Mouse (Mus musculus): ENCODE data around the gene Phldb2. TPM values are rescaled to one million over a fixed set of nuclear protein-coding genes. Genes with fewer than 3 reads are reported as not detected.

Phldb2 gene
- polyA plus RNA-seq (2012; rRNA removed): 1.6 and 4.6 TPM in 2 replicates

DNA sequence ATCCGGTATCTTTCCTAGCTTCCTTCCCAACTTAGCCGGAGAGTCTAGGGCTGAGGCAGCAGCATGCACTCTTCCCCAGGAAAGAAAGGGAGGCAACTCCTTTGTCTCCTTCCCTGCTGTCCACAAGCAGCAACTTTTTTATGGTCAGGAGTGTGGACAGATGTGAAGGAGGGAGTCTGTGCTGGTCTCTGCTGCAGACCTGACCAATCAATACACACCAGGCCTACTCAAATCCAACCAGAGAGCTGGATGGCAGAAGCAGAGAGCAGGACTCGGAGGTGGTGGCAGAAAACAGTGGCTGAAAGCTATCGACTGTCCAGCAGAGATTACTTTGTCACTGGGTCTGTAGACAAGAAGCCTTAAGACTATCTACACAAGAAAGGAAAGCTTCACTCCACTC, at the start of gene Phldb2:
TSS of gene Phldb2 (minus strand) at position 205 of the 400 bp plus-strand sequence.
- WGBS: 43% methylated on average over 4 of the region's 4 CpGs
- no peak for DNase-seq (ENCODE audit: low read depth, low spot score)

DNA sequence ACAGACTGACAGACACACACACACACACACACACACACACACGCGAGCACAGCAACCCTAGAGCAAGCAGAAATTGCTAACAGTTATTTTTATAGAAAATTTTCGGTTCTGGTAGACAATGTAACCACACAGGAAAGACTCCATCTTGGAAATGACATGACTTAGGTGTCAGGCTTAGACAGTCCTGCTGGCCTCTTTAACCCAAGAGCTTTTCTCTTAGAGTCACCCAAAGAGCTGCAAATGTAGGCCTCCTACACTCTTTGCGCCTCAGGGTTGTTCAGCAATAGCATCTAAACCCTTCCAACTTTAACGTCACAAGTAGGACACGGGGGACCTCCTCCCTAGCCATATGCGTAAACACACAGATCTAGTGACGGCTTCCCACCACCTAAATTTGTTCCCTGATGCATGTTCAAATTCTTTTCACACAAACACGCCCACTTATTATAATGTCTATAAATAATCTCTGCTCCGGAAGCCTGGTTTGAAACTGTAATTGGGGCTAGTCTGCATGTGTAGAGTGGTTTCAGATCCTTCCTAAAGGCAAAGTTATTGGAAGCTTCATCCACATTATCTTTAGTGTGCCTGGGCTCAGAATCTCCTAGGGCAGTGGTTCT, 48.3 kb upstream of the Phldb2 start:
- WGBS: 84% methylated on average over 10 of the region's 10 CpGs
- no peak for DNase-seq (ENCODE audit: low read depth, low spot score)

DNA sequence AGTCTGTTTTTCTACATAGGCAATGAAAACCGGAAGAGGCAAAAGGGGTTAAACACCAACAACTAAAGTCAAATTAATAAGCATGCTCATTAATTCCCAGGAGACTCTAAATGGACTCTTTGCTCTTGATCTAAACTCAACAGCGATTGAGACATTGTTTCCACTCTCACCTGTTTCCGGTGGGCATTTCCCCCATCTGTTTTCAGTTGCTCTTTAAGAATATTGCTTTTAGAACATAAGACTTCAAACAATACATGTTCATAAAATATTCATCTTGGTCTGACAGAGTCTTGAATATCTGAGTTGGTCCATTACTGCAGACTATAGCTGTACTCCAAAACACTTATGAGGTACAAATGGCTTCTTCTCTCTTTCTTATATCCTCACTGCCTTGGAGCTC, 47.6 kb upstream of the Phldb2 start:
- DNase-seq (ENCODE audit: low read depth, low spot score): no peak
- WGBS: 85% methylated on average over 3 of the region's 3 CpGs

DNA sequence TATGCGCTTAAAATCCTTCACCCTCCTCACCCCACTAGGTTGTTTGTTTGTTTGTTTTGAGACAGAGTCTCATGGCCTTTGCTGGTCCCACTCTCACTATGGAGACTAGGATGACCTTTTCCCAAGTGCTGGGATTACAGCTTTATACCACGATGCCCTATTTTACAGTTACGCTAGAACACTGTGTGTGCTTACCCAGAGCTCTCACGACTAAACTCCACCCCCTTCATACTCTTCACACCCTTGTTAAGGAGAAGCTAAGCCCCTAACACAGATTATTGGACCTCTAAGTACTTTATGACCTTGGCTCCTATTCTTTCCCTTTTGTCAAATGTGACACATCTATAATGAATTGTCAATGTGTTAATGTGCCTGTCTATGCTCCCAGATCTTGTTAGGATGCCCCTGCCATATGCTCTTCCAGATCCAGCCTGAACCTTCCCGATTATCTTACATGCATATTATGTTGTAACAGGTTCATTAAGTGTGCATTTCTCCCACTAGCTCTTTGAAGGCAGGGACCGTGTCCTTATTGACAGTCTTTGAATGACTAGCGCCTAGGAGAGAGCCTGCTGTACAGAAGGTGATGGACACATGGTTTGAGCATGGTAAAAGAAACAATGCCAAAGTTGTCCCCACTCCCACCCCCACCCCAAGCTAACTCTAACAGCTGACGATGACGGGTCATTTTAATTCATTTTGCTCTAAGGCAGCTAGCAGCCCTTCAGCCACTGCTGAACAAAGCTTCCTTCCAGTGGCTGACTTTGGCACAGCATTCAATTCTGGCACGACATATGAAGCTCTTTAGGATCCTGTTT, 46.2 kb upstream of the Phldb2 start:
- 67% methylated on average over 10 of the region's 10 CpGs for WGBS
- no peak for DNase-seq (ENCODE audit: low read depth, low spot score)

GRCm38 (mm10) chr16:45998231-45998630, 44.8 kb upstream of the Phldb2 start:
- DNase-seq (ENCODE audit: low read depth, low spot score): no peak

DNA sequence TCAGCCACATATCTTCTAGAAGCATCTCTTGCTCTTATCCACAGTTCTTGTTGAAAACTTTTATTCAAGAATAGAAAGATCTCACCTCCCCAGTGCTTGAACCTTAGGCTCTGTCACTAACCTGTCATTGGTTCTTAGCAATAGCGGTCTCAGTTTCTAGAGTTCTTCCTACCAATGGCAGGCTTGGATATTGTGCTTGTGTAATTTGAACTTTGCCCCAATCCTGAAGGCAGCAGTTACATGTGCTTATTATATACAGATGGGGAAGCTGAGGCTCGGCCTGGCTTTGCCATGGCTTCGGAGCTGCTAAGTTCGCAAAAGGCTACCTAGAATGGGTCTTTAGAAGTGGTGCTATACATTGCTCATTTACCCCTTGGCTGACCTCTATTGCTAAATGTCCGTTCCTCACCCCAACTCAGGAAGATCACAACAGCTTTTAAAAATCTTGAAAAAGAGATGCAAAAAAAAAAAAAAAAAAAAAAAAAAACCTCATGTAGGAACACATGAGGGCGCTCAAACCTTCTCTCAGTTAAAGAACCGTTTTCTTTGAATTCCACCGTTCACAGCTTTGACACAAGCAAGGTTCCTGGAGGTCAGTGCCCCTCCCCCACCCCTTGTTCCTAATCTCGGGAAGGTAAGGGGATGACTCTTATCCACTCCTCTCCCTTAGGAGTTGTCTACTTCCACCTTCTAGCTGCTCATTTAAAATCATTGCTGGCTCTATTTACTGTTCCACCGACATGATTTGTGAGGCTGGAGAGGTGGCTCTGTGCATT, 37.7 kb upstream of the Phldb2 start:
- DNase-seq (ENCODE audit: low read depth, low spot score): no peak
- WGBS: 52% methylated on average over 10 of the region's 10 CpGs

More at GRCm38 (mm10) chr16:45998231-45998630, 44.8 kb upstream of the Phldb2 start:
- 81% methylated on average over 7 of the region's 7 CpGs for WGBS

DNA sequence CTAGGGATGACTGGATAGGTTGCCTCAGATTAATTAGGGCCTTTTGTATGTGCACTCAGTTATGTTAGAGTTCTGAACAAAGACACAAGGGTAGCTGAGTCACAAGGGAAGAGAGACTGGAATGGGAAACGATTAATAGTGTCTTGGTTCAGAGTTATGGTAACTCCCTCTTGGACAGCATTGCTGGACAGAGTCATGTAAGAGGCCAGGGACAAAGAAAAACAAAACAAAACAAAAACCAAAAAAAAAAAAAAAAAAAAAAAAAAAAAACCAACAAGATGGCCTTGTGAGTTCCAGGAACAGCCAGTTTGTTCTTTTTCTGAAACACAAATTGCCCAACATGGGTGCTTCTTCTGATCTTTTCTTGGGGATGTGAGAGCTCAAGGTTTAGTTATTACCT, 32.8 kb upstream of the Phldb2 start:
- 61% methylated on average over 1 of the region's 1 CpGs for WGBS
- no peak for DNase-seq (ENCODE audit: low read depth, low spot score)

DNA sequence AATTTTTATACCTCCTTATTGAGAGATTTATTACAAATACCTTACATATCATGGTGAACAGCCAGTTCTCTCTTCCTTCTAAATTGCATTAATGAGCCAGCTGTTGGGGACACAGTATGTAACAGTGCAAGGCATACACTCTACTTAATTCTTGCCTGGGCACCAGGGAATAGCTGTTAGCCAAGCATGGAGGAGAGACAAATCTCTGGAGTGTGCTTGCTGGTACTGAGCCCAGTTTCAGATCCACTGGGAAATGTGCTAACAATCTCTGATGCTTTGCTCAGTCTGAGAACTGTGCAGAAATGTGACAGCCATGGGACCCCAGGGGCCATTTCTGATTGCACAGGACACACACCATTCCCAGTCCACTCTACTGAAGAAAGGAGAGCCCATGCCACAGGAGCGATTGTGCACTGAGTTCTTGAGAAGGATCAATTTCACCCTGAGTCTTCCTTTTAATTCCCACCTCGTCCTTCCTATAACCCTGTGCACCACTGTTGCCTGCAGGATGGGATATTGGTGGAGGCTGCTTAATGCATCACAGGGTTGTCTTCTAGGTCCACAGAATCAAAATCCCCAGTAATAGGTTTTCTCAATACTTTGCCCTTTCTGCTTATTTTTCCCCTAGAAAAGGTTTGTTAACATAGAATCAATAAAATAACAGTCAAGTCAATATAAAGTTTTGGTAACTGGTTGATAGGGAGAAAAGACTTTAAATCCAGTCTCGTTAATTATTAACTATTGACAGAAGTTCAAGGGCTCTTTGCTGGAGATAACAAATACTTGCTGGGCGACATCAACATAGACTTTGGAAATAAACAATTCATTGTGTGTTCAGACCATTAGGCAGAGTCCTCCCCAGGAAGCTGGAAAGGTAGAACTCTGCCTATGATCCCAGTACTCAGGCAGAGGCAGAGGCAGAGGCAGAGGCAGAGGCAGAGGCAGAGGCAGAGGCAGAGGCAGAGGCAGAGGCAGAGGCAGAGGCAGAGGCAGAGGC, 31.5 kb upstream of the Phldb2 start:
- WGBS: 31% methylated on average over 4 of the region's 4 CpGs
- peak; percentile 36 for DNase-seq (ENCODE audit: low read depth, low spot score)

GRCm38 (mm10) chr16:45976251-45976650, 22.9 kb upstream of the Phldb2 start:
- no peak for DNase-seq (ENCODE audit: low read depth, low spot score)
- WGBS: 100% methylated on average over 1 of the region's 1 CpGs

GRCm38 (mm10) chr16:45973959-45974686, 20.7 kb upstream of the Phldb2 start:
- DNase-seq (ENCODE audit: low read depth, low spot score): no peak
- 57% methylated on average over 9 of the region's 9 CpGs for WGBS

- 88% methylated on average over 2 of the region's 2 CpGs for WGBS
- no peak for DNase-seq (ENCODE audit: low read depth, low spot score)
Measured at GRCm38 (mm10) chr16:45970187-45970586, 16.8 kb upstream of the Phldb2 start.

DNA sequence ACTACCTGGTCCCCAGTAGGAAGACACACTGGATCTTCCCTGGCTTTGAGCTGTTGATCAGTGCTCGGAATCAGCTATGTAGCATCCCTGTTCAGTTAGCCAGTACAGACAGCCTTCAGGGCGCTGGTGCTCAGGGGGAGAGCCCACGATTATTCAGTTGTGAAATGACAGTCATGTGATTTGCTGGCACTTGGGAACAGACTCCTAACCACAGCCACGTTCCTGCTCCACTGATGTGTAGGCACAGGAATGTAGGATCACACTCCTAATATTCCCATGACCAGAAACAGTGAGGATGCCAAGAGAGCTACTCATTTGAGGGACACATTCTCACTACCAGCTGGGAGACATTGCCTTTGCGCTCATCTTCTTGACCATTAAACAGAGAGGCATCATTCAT, 15.3 kb upstream of the Phldb2 start:
- 73% methylated on average over 5 of the region's 5 CpGs for WGBS
- no peak for DNase-seq (ENCODE audit: low read depth, low spot score)

DNA sequence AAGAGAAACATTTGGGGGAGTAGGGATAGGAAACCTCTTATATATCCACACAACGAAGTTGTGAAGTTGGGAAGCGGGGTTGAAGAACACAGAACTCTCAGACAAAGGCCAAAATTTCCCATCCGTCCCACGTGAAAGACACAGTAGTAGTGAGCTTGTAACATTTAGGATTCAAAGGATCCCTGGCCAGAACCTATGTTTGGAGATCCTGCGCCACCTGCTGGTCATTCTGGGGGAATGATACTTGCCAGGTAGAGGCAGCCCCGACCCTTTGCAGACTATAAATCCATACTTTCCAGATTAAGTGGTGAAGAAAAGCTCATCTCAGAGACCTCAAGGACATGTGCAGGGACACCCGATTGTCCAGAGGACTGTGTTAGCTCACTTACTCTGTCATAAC, 14.1 kb upstream of the Phldb2 start:
- peak; percentile 68 for DNase-seq (ENCODE audit: low read depth, low spot score)
- WGBS: 7% methylated on average over 7 of the region's 7 CpGs

GRCm38 (mm10) chr16:45966604-45967003, 13.2 kb upstream of the Phldb2 start:
- no peak for DNase-seq (ENCODE audit: low read depth, low spot score)
- 18% methylated on average over 5 of the region's 5 CpGs for WGBS

- DNase-seq (ENCODE audit: low read depth, low spot score): no peak
- 54% methylated on average over 6 of the region's 6 CpGs for WGBS
Measured at GRCm38 (mm10) chr16:45964777-45965176, 11.4 kb upstream of the Phldb2 start.

- WGBS: 81% methylated on average over 8 of the region's 8 CpGs
- DNase-seq (ENCODE audit: low read depth, low spot score): no peak
Measured at GRCm38 (mm10) chr16:45963837-45964236, 10.4 kb upstream of the Phldb2 start.

DNA sequence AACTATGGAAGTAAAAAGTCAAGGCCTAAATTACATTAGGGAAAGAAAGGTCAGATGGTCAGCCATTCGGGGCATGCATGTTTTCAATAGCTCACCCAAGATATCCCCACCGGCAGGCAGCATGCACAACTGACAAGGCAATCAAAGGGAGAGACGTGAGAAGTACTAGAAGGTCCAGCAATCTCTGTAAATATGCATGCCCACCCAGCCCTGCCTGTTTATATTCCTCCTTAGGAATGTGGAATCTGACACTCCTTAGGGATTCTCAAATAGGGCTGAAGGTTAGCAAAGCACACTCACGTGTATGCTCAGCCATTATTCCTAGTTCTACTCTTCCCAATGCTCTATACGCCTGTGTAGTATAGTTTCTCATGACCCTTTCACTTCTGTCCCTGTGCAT, 9.7 kb upstream of the Phldb2 start:
- DNase-seq (ENCODE audit: low read depth, low spot score): no peak
- 50% methylated on average over 5 of the region's 5 CpGs for WGBS

DNA sequence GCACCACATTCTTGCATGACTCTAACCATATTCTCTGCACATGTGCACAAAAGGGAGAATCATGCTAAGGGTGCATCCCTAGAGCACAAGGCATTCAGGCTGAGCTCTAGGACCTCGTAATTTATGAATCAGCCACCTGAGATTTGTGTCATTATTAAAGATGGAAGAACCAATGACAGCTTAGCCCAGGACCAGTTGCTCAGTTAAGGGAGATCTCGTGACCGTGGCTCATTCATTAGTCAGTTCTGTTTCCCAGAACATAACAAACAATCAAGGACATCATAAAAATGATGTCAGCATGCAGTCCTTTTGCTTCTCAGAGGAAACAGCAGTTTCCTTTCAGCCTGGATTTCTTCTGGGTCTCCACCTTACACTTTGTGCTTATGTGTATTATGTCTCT, 7.6 kb upstream of the Phldb2 start:
- DNase-seq (ENCODE audit: low read depth, low spot score): no peak
- 59% methylated on average over 3 of the region's 3 CpGs for WGBS

Data from large intestine, adult 2 months (tissue).